Mouse (Mus musculus): ENCODE results near the gene Slc30a10.

- TF ChIP-seq CTCF (IDR thresholded peaks at IDR 0.05): no peak
- TF ChIP-seq POLR2A (IDR thresholded peaks at IDR 0.05; ENCODE audit: insufficient read depth, low read depth, low read length): no peak
- no peak for TF ChIP-seq EP300 (IDR thresholded peaks at IDR 0.05; ENCODE audit: insufficient read depth, low read depth, low read length)
Measured at GRCm38 (mm10) chr1:185482762-185483161, 28.1 kb downstream of the Slc30a10 start.
